Mouse (Mus musculus): ENCODE data around the gene Il20rb. TPM values are rescaled to one million over a fixed set of nuclear protein-coding genes. Genes with fewer than 3 reads are reported as not detected.

Gene Il20rb
- polyA plus RNA-seq, 1 experiment from 2014 or later: 0.43 TPM

DNA sequence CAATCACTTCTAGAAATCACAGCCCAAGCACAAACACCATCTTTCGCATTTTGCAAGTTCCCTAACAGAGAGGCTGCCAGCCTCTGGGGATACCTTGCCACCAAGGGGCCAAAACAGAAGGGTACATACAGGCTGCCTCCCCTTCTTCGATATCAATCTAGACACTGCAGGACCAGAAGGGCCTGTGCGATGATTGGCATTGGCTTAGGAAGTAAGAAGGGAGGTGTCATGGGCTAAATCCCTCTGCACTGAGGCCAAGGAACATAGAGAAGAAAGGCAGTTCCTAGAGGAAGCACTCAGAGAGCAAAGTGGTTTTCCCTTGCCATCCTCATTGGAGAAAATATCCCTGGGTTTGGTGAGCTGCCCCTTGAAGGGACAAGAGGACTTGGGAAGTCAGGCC lies 16.9 kb downstream of the Il20rb start:
- H3K9ac ChIP-seq: no peak overlapping the region
- H3K36me3 ChIP-seq: peaks cover 7% of the 10 kb centered on the region; the same call in 1 of the 2 replicates
- no peak for ATAC-seq
- H3K27me3 ChIP-seq (replicated peaks): no peaks in the 10 kb centered on the region
- no peak overlapping the region for H3K27ac ChIP-seq
- H3K4me3 ChIP-seq: no peak overlapping the region
- H3K4me2 ChIP-seq: no peak overlapping the region
- no peaks in the 10 kb centered on the region for H3K9me3 ChIP-seq (replicated peaks)
- 0 out of 2 replicates have a peak, but pooled peaks cover 2% of the 10 kb centered on the region for H3K4me1 ChIP-seq
- WGBS (ENCODE audit: insufficient replicate concordance): 77% methylated on average over 3 of the region's 3 CpGs

DNA sequence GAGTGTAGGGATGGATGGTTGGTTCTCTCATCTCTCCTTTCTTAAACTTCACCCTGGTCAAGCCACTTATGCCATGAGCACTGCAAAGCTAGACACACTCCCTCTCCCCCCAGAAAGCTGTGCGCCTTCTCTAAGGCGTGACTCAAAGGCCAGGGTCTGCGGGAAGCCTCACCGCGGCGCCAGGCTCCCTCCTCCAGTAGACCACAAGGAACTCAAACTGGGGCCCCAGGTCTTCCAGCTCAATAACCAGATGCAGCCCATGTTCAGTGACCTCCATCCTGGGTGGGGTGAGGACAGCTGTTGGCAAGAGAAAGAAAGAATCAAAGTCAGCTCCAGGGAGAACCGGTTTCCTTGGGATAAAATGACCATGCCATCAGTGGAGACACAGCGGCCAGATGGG lies 18.4 kb downstream of the Il20rb start:
- no peak overlapping the region for H3K4me3 ChIP-seq

GRCm38 (mm10) chr9:100467653-100468052 lies 18.9 kb downstream of the Il20rb start:
- Histone ChIP-seq H3K27me3 (replicated peaks) (no peaks in the 10 kb centered on the region), H3K9ac (no peak overlapping the region), H3K36me3 (peaks cover 7% of the 10 kb centered on the region; the same call in 1 of the 2 replicates), H3K27ac (no peak overlapping the region), H3K4me1 (0 out of 2 replicates have a peak, but pooled peaks cover 2% of the 10 kb centered on the region), H3K4me2 (no peak overlapping the region), H3K9me3 (replicated peaks) (no peaks in the 10 kb centered on the region), H3K4me3 (no peak overlapping the region)
- no peak for ATAC-seq
- WGBS (ENCODE audit: insufficient replicate concordance): 72% methylated on average over 7 of the region's 7 CpGs

More for the DNA sequence above, 18.4 kb downstream of the Il20rb start:
- Histone ChIP-seq H3K4me2 (no peak overlapping the region), H3K9me3 (replicated peaks) (no peaks in the 10 kb centered on the region), H3K27ac (no peak overlapping the region), H3K9ac (no peak overlapping the region), H3K4me1 (0 out of 2 replicates have a peak, but pooled peaks cover 2% of the 10 kb centered on the region), H3K27me3 (replicated peaks) (no peaks in the 10 kb centered on the region), H3K36me3 (peaks cover 7% of the 10 kb centered on the region; the same call in 1 of the 2 replicates)
- WGBS (ENCODE audit: insufficient replicate concordance): 76% methylated on average over 8 of the region's 8 CpGs
- ATAC-seq: no peak

GRCm38 (mm10) chr9:100466743-100467142 lies 19.8 kb downstream of the Il20rb start:
- Histone ChIP-seq H3K4me1 (0 out of 2 replicates have a peak, but pooled peaks cover 2% of the 10 kb centered on the region), H3K27ac (no peak overlapping the region), H3K4me3 (no peak overlapping the region), H3K9ac (no peak overlapping the region), H3K36me3 (peaks cover 7% of the 10 kb centered on the region; the same call in 1 of the 2 replicates), H3K4me2 (no peak overlapping the region), H3K9me3 (replicated peaks) (no peaks in the 10 kb centered on the region), H3K27me3 (replicated peaks) (no peaks in the 10 kb centered on the region)
- 76% methylated on average over 3 of the region's 3 CpGs for WGBS (ENCODE audit: insufficient replicate concordance)
- no peak for ATAC-seq

GRCm38 (mm10) chr9:100465988-100466387 lies 20.6 kb downstream of the Il20rb start:
- Histone ChIP-seq H3K4me2 (no peak overlapping the region), H3K27ac (no peak overlapping the region), H3K4me1 (0 out of 2 replicates have a peak, but pooled peaks cover 2% of the 10 kb centered on the region), H3K9me3 (replicated peaks) (no peaks in the 10 kb centered on the region), H3K9ac (no peak overlapping the region), H3K36me3 (peaks cover 7% of the 10 kb centered on the region; the same call in 1 of the 2 replicates), H3K27me3 (replicated peaks) (no peaks in the 10 kb centered on the region), H3K4me3 (no peak overlapping the region)
- 89% methylated on average over 9 of the region's 9 CpGs for WGBS (ENCODE audit: insufficient replicate concordance)
- no peak for ATAC-seq

DNA sequence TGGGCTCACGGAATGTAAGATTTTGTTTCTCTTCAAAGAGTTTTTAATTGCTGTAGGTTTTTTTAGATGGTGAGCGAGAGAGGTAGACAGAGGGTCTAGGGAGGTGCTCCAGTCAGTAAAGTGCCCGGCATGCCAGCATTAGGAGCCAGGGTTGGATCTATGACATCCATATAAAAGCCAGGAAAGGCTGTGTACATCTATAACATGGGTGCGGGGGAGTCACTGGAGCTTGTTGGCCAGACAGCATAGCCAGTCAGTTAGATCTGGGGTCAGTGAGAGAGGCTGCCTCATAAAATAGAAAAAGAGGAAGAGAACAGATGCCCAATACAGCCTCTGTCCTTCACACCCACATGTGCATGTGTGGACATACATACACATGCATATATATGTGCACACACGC lies 21.2 kb downstream of the Il20rb start:
- Histone ChIP-seq H3K4me2 (no peak overlapping the region), H3K4me3 (no peak overlapping the region), H3K4me1 (no peaks in the 10 kb centered on the region), H3K9ac (no peak overlapping the region), H3K9me3 (replicated peaks) (no peaks in the 10 kb centered on the region), H3K36me3 (peaks cover 10% of the 10 kb centered on the region; the same call in 1 of the 2 replicates), H3K27me3 (replicated peaks) (no peaks in the 10 kb centered on the region), H3K27ac (no peak overlapping the region)
- no peak for ATAC-seq
- 76% methylated on average over 5 of the region's 5 CpGs for WGBS (ENCODE audit: insufficient replicate concordance)

DNA sequence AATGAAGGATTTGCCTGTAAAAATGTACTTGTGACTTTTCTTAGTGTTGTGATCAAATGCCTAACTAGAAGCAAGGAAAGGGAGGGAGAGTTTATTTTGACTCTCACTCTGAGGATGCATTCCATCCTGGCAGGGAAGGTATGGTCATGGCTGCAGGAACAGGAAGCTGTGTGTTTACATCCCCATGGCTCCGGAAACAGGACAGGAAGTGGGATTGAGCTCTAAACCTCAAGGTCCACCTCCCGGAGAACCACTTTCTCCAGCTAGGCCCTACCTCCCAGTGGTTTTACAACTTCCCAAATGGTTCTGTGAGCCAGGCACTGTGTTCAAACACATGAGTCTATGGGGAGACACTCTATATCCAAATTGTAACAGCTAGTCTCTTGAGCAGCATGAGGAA lies 22.8 kb downstream of the Il20rb start:
- no peak overlapping the region for H3K9ac ChIP-seq
- H3K27me3 ChIP-seq (replicated peaks): no peaks in the 10 kb centered on the region
- H3K27ac ChIP-seq: no peak overlapping the region
- no peaks in the 10 kb centered on the region for H3K4me1 ChIP-seq
- WGBS (ENCODE audit: insufficient replicate concordance): 36% methylated on average over 2 of the region's 2 CpGs
- H3K36me3 ChIP-seq: peaks cover 11% of the 10 kb centered on the region; the same call in 1 of the 2 replicates
- no peak overlapping the region for H3K4me2 ChIP-seq
- no peaks in the 10 kb centered on the region for H3K9me3 ChIP-seq (replicated peaks)
- no peak overlapping the region for H3K4me3 ChIP-seq
- ATAC-seq: no peak

GRCm38 (mm10) chr9:100462098-100462497 lies 24.5 kb downstream of the Il20rb start:
- no peak for ATAC-seq
- Histone ChIP-seq H3K9ac (no peak overlapping the region), H3K4me2 (no peak overlapping the region), H3K4me3 (no peak overlapping the region), H3K27me3 (replicated peaks) (no peaks in the 10 kb centered on the region), H3K9me3 (replicated peaks) (no peaks in the 10 kb centered on the region), H3K36me3 (0 out of 2 replicates have a peak, but pooled peaks cover 5% of the 10 kb centered on the region), H3K27ac (no peak overlapping the region), H3K4me1 (no peaks in the 10 kb centered on the region)
- 79% methylated on average over 4 of the region's 4 CpGs for WGBS (ENCODE audit: insufficient replicate concordance)

DNA sequence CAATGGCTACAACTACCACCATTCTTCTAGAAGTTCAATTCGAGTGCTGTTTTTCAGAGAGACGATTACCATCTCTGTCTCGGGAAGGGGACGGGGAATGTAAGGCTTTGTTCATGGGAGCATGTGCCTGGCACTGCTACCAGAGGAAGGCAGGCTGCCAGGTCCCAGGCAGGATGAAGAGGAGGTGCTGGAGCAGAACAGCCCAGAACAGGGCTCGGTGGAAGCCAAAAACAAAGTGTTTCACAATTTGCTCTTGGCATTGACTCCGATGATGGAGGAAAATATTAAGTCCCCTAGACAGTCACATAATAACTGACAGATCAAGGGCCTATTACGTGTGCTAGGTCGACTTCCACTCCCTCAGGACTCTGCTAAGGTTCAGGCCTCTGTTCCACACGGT lies 24.9 kb downstream of the Il20rb start:
- 77% methylated on average over 9 of the region's 9 CpGs for WGBS (ENCODE audit: insufficient replicate concordance)
- no peak for ATAC-seq

DNA sequence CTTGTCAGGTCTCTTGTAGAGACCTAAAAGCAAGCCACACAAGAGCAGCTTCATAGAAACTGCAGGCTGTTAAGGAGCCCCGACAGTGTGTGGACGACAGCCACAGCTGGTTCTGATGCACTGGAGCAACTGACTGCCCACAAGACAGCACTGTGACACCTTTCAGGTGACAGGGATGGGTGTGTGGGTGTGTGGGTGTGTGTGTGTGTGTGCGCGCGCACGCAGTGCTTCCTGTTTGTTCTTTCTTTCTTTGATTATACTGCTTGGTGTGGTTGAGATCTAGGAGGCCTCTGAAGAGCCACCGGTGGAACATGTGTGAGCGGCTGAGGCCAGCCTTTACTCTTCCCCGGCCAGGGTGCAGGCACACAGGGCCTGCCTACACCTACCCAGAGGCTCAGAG lies 26.4 kb downstream of the Il20rb start:
- no peak for ATAC-seq
- H3K27ac ChIP-seq: no peak overlapping the region
- H3K4me2 ChIP-seq: no peak overlapping the region
- no peaks in the 10 kb centered on the region for H3K27me3 ChIP-seq (replicated peaks)
- no peaks in the 10 kb centered on the region for H3K9me3 ChIP-seq (replicated peaks)
- no peaks in the 10 kb centered on the region for H3K4me1 ChIP-seq
- H3K36me3 ChIP-seq: 0 out of 2 replicates have a peak, but pooled peaks cover 4% of the 10 kb centered on the region
- no peak overlapping the region for H3K9ac ChIP-seq
- 83% methylated on average over 9 of the region's 9 CpGs for WGBS (ENCODE audit: insufficient replicate concordance)
- H3K4me3 ChIP-seq: no peak overlapping the region

More for the DNA sequence above, 24.9 kb downstream of the Il20rb start:
- 0 out of 2 replicates have a peak, but pooled peaks cover 4% of the 10 kb centered on the region for H3K36me3 ChIP-seq
- no peaks in the 10 kb centered on the region for H3K27me3 ChIP-seq (replicated peaks)
- no peak overlapping the region for H3K4me3 ChIP-seq
- no peak overlapping the region for H3K4me2 ChIP-seq
- H3K9ac ChIP-seq: no peak overlapping the region
- no peaks in the 10 kb centered on the region for H3K9me3 ChIP-seq (replicated peaks)
- H3K27ac ChIP-seq: no peak overlapping the region
- H3K4me1 ChIP-seq: no peaks in the 10 kb centered on the region

DNA sequence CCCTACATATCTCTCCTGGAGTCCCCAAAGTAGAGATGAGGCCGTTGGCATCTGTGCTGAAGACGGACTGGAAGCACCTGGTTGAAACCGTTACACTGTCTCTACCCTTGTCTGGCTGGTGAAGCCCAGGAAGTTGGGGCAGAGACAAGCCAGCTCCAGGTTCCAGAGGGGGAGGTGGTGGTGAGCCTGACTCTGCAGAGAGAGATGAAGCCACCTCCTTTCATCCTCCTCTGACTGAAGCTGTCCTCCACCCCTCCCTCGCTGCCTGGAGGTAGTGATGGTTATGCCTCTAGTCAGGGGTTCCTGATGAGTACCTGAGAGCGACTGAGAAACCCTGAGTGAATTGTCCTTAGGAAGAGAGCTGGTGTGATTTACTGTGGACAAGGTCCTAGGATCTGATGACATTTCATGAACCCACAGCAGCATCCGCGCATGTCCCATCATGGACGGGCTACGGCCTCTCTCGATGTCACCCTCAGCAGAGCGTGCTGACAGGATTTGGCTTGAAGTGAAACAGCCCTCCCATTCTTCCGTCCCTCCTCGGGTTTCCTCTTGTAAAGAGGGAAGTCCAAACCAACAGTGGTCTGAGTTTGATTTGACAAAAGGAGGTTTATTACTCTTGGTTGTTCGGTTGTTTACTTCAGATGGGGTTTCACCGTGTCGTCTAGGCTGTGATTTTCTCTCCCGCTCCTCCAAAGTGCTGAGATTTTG lies 28.5 kb downstream of the Il20rb start:
- Histone ChIP-seq H3K9me3 (replicated peaks) (no peaks in the 10 kb centered on the region), H3K27me3 (replicated peaks) (no peaks in the 10 kb centered on the region), H3K4me2 (no peak overlapping the region), H3K4me1 (peaks cover 16% of the 10 kb centered on the region), H3K36me3 (0 out of 2 replicates have a peak, but pooled peaks cover 4% of the 10 kb centered on the region), H3K27ac (no peak overlapping the region), H3K4me3 (no peak overlapping the region), H3K9ac (no peak overlapping the region)
- WGBS (ENCODE audit: insufficient replicate concordance): 74% methylated on average over 17 of the region's 17 CpGs
- no peak for ATAC-seq

DNA sequence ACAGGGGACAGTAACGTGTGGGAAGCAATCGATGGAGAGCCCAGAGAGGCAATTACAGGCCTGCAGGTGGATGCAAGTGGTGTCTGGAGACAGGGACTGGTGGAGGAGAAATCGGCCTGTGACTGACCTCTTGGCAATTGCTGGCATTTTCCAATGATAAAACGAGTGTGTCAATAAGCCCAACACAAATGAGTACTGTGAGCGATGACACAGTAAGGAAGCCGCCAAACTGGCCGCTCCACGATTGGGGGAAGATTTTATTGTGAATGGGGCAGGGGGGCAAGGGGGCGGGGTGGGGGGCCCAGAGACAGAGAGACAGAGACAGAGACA lies 32.0 kb downstream of the Il20rb start:
- H3K27ac ChIP-seq: no peak overlapping the region
- H3K27me3 ChIP-seq (replicated peaks): no peaks in the 10 kb centered on the region
- peak overlapping the region; percentile 60 for H3K9ac ChIP-seq
- H3K4me1 ChIP-seq: peaks cover 16% of the 10 kb centered on the region
- 12% methylated on average over 9 of the region's 9 CpGs for WGBS (ENCODE audit: insufficient replicate concordance)
- peak; percentile 41; the same call in 1 of the 2 replicates for ATAC-seq
- H3K4me3 ChIP-seq: peak overlapping the region; percentile 56
- H3K36me3 ChIP-seq: no peaks in the 10 kb centered on the region
- H3K9me3 ChIP-seq (replicated peaks): no peaks in the 10 kb centered on the region
- H3K4me2 ChIP-seq: peak overlapping the region; percentile 81
